Mouse (Mus musculus): Measurements from ENCODE around the gene Ppp4r1. TPM values are rescaled to one million over a fixed set of nuclear protein-coding genes. Genes with fewer than 3 reads are reported as not detected.
A peak's percentile ranks its signal among the peaks of the same experiment; 100 is the strongest.

The Ppp4r1 gene
- total RNA-seq (2021): 10 to 100 TPM; 67.6 to 72.7 TPM
- long read RNA-seq, experiment 1, transcript Ppp4r1-204 (20 exons, 3,784 nt): major isoform, 7 of 26 reads
- long read RNA-seq, experiment 1, partial matches to known transcripts: 6 of 26 reads
- long read RNA-seq, experiment 1, other reads (novel, unspliced or antisense): 9 of 26 reads
- long read RNA-seq, experiment 2, transcript Ppp4r1-204 (20 exons, 3,784 nt): major isoform, 5 of 13 reads
- long read RNA-seq, experiment 2, partial matches to known transcripts: 2 of 13 reads
- long read RNA-seq, experiment 2, other reads (novel, unspliced or antisense): 5 of 13 reads

GRCm38 (mm10) chr17:65782551-65783141 is at the start of gene Ppp4r1:
TSS of gene Ppp4r1 (plus strand) at chr17:65782573.
- peak; percentile 87 to 90 for DNase-seq

DNA sequence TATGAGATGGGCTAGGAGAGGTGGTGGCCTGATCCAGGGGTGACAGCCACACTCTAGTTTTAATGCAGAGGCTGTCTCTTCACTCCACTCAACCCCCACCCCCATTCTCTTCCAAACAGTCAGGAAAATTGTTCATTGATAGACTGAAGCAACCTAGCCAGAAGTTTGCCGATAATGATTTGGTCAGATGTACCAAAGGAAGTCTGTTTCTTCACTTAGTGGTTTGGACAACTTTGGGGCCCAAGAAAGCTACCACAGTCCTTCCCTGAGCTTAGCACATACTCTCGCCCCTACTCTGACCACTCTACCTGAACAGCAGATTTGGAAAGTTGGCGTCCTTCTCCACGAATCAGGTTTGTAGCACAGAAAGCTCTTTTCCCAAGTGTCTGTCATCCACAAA is 49.7 kb upstream of the Ppp4r1 start:
- no peak for DNase-seq

DNA sequence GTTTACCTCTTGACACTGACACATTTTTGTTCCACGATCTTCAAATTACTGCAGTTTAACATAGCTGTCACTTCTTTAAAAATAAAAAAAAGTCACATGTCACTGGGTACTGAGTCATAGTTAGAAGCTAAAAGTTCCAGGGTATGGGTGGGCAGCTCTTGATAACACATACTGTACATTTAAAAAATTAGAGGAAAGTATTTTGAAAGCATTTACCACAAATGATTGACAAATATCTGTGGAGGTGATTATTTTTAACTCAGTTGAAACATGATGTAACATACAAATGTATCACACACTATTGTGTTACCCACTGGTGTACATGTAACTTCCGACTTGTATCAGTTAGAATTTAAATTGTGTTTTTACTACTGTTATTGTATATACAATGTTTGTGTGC is 47.3 kb upstream of the Ppp4r1 start:
- no peak for DNase-seq

DNA sequence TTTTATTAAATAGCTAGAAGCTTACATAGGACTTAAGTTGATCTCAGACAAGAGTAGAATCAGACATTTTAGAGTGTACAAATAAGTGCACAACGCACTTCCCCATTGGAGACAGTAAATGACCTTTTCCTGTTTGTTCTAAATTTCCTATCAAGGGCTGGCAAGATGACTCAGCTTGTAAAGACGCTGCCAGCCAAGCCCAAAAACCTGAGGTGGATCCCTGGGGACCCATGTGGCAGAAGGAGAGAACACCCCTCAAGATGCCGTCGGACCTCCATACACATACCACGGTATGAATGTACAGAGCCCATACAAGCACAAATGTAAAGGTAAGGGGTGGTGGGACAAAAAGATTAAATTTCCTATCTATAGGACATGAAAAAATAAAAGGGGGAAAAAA is 45.2 kb upstream of the Ppp4r1 start:
- peak; percentile 63 to 64 for DNase-seq

GRCm38 (mm10) chr17:65737622-65738021 is 44.8 kb upstream of the Ppp4r1 start:
- peak; percentile 75 to 81 for DNase-seq

DNA sequence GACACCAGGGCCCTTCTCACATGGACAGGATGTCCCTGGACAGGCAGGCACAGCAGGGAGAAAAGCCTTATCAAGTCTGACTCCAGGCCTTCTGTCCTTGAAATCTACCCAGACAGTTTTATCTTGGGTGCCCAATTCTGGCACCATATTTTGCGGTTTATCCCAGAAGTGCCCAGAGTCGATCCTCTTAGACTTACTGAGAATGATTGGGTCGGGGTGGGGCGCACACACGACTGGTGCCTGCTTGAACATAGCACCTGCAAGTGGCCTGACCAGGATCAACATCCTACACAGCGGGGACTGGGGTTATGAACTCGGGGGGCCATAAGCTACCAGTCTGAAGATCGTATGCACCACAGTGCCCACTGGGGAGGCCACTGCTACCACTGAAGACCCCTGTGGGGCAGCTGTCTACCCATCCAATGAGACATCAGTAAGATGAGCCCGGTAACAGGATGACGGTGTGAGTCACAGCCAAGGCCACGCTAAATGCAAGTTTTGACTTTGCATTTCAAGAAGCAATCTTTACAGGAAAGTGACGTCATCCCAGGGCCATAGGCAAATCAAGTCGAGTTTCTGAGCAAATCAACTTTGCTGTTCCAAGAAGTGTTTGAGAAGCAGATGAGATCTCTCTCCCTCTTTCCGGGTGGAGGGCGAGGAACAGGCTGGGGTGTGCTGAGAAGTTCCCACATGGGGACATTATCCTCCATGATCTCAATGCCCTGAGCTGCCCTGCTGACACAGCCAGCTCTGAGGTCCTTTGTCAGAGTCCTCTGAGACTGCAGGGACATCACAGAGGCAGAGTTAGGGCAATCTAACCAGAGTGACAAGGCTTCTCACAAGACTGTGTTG is 42.3 kb upstream of the Ppp4r1 start:
- DNase-seq: peak in 1 of 2 experiments; percentile 30

- DNase-seq: no peak
These were observed 40.8 kb upstream of the Ppp4r1 start for GRCm38 (mm10) chr17:65741565-65741964.

- DNase-seq: no peak
These were observed 40.0 kb upstream of the Ppp4r1 start for GRCm38 (mm10) chr17:65742245-65742905.

DNA sequence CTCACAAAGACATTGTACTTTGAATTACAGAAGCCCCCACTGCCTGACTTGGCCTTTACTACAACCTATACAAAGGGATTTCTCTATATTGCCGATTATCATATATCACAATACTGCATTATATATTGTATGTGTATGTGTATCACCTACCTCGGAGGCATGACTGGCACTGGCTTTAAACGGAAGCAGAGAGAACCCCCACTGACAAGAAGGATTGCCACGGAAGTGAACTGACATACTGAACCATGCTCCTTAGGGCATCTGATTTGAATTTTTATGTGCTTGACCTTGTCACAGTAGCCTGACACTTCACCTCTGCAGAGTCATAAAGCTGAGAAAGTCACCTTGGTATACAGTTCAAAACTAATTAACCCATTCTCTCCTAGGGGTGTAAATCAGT is 39.4 kb upstream of the Ppp4r1 start:
- no peak for DNase-seq

DNA sequence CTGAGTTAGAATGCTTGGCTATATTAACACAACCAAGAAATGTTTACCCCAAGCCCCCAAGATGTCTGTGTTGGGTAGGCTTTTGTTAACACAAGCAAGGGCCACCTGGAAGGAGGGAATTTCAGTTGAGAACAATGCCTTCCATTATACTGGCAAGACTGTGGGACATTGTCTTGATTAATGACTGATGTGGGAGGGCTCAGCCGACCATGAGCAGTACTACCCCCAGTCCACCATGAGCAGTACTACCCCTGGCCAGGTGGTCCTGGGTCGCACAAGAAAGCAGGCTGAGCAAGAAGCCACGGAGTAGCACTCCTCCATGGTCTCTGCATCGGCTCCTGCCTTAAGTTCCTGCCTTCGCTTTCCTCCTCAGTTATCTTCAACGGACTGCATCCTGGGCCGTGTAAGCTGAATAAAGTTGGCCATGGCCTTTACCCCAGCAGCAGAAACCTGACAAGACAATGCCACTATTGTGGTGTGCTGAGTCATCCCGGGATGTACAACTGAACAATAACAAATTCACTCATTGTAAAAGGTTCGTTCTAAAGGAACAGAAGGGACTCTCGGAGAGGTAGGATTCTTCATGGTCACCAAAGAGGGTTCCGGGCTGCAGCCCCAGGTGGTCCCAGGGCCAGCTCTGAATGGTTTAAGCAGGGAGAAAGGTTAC is 38.6 kb upstream of the Ppp4r1 start:
- no peak for DNase-seq

DNA sequence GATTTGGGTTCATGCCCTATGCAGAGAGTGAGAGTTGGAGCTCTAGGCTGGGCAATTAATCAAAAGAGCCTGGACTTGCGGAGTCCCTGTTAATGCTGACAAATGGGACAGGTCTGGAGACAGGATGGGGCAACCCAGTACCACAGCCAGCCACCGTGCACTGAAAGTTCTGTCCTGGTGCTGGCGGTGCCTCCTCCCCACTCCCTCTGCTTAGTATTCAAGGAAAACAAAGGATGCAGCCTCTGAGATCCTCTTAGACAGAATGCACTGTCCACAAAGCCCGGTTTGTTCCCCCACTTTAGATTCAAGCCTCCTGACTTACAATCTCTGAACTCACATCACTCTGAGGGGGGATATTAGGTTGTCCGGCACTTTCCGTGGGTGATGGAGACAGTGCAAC is 36.1 kb upstream of the Ppp4r1 start:
- DNase-seq: no peak

GRCm38 (mm10) chr17:65748997-65749396 is 33.4 kb upstream of the Ppp4r1 start:
- no peak for DNase-seq

GRCm38 (mm10) chr17:65749803-65750202 is 32.6 kb upstream of the Ppp4r1 start:
- no peak for DNase-seq

GRCm38 (mm10) chr17:65750301-65750700 is 32.1 kb upstream of the Ppp4r1 start:
- no peak for DNase-seq

GRCm38 (mm10) chr17:65753130-65753529 is 29.2 kb upstream of the Ppp4r1 start:
- DNase-seq: no peak

DNA sequence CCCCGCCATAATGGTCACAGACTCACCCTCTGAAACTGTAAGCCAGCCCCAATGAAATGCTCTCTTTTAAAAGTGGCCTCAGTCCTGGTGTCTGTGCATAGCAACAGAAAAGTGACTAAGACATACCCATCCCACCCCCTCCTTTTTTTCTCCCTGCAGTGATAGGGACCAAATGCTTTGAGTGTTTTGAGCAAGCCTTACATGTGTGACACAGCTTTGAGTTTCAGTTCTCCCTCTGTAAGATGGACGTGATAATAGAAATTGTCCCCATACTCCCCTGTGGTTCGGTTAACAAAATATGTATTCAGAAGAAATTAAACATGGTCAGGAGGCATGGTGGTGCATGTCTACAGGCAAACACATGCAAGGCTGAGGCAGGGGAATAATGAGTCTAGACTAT is 26.5 kb upstream of the Ppp4r1 start:
- DNase-seq: no peak

- DNase-seq: no peak
These were observed 25.2 kb upstream of the Ppp4r1 start for GRCm38 (mm10) chr17:65757150-65757549.

DNA sequence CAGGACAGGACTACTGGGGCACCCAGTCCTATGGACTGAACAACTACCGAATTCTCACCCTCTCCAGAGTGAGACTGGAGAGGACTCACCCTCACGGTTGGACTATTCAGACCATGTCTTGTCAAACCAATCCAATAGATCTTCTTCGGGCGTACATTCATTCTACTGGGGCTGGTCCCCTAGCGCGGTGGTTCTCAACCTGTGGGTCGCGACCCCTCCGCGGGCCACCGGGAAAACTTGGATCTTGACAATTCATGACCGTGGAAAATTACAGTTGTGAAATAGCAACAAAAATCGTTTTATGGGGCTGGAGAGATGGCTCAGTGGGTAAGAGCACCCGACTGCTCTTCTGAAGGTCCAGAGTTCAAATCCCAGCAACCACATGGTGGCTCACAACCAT is 19.2 kb upstream of the Ppp4r1 start:
- DNase-seq: no peak

DNA sequence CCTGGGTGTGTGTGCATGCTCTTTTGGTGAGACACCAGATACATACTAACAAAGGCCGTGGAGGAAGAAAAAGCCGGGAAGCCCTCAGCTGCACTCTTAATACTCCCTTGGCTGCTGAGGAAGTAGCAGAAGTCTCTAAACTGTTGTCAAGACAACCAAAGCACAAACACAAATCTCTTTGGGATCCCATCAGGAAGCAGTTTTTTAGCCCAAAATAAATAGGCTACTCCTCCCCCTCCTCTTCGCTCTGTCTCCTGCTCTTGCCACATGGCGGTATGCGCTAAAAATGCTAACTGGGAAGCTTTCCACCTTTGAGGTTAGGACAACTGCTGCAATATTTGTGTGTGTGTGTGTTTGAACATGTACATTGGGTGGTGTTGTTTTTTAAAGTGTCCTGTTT is 13.9 kb upstream of the Ppp4r1 start:
- no peak for DNase-seq

- DNase-seq: peak in 1 of 2 experiments; percentile 33
These were observed 11.1 kb upstream of the Ppp4r1 start for GRCm38 (mm10) chr17:65770982-65771915.

All from adrenal gland, postnatal 36 days (tissue).